Mouse (Mus musculus): ENCODE measurements at regions not wholly inside any gene's neighbourhood (a gene's known extent, or its start where the extent isn't known, plus 50 kb on each side); places are given as distances from the start of the nearest gene placed in this dataset.

DNA sequence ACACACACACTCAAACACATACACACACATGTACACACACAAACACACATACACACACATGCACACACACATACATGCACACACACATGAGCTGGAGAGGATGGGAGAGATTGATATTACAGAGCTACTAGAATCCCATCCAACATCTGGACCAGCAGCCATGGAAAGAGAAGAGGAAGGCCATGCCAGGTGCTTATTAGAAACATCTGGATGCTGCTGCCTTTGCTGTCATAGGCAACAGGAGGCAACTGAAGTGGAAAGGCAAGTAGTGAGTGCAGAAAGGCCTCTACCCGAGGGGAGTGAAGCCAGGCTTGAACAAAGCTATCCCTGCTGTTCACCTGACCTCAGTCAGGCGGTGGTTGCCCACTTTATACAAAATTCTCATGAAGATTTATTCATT lies 385.1 kb downstream of the Adra2a start:
- no peak for ATAC-seq (replicated peaks; ENCODE audit: poor library complexity, severe bottlenecking)

DNA sequence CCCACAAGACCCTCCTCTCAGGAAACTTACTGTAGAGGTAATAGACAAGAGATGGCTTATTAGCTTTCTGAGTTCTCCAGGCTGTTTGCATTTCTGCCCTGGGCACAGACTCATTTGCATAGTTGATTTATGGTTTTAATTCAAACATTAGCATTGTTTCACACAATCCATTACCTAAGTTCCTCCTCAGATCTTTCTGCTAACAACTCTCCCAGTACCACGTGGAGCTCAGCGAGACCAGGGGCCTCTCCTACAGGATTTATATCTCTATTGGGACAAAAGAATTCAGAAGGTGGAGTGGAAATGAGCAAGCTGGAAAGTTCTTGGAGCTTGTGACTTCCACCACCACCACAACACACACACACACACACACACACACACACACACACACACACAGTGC lies 396.8 kb downstream of the Adra2a start:
- ATAC-seq (replicated peaks; ENCODE audit: poor library complexity, severe bottlenecking), result no peak

- ATAC-seq (replicated peaks; ENCODE audit: poor library complexity, severe bottlenecking), result no peak
Measured at GRCm38 (mm10) chr19:54460426-54461170, 416.6 kb downstream of the Adra2a start.

DNA sequence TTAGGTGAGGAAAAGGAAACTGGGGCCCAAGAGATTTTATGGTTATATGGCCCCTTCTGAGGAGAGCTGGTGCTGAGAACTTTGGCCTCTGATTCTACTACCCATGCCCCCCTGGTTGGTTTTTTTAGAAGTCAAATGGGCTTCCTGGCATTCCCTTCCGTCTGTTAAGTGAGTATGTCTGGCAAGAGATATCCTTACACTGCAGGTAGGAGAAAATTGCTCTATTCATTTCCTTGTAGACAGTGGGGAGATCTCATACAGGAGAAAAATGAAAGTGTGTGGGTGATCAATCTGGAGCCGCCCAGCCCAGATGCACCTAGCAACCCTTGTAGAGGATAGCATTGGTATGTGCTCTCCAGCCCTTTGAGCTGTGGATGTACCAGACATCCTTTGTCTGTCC lies 418.5 kb downstream of the Adra2a start:
- no peak for ATAC-seq (replicated peaks; ENCODE audit: poor library complexity, severe bottlenecking)

DNA sequence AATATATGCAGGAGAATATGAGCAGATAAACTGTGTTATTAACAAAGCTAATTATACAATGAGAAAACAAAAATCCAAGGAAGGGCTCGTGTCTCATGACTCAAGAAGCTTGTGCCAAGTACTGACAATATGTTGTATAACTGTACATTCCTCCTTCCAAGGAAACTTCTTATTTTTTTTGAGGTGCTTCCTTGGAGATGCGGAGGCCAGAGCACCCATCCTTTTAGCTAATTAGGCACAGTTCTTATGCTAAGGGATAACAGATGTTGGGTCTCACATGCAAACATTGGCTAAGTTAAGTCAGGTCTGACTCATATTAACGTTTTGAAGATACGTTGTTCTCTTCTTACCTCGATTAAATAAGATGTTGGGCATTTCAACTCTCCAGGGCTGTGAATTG lies 426.1 kb downstream of the Adra2a start:
- ATAC-seq (replicated peaks; ENCODE audit: poor library complexity, severe bottlenecking), result no peak

DNA sequence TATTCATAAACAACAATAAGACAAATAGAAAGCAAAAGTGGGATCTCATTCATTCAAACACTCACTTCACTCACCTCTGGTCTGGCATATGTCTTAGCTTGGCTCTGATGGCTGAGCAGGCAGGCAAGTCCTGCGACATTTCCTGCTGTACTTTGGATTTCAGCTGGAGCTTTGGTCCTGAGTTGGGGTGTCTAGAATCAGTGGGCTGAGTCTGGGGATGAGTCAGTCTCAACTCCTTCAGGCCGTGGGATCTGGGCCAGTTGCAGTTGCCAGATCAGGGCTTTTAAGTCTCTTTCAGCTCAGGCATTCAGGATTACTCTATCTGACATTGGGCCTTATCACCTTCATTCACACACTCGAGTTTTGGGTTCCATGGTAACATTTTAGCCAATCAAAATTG lies 454.1 kb downstream of the Adra2a start:
- no peak for ATAC-seq (replicated peaks; ENCODE audit: poor library complexity, severe bottlenecking)

GRCm38 (mm10) chr19:54533858-54534257 lies 489.9 kb downstream of the Adra2a start:
- ATAC-seq (replicated peaks; ENCODE audit: poor library complexity, severe bottlenecking), result no peak

DNA sequence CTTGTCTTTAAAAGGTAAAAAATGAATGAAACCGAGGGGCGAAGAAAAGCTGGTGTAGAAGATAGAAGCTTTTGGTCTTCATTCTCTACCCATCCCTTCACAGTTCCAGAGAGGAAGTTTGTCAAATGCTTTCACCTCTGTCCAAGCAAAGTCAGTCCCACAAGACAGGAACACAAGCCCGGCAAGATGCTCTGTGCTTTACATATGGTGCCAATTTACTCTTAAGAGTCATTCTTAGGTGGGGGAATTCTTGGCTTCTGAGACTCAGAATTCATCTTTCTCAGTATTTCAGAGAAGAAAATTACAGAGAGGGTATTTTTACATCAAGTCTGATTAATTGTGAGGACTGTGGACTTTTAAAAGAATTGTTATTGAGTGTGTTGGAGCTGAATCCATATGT lies 511.4 kb downstream of the Adra2a start:
- ATAC-seq (replicated peaks; ENCODE audit: poor library complexity, severe bottlenecking), result no peak

DNA sequence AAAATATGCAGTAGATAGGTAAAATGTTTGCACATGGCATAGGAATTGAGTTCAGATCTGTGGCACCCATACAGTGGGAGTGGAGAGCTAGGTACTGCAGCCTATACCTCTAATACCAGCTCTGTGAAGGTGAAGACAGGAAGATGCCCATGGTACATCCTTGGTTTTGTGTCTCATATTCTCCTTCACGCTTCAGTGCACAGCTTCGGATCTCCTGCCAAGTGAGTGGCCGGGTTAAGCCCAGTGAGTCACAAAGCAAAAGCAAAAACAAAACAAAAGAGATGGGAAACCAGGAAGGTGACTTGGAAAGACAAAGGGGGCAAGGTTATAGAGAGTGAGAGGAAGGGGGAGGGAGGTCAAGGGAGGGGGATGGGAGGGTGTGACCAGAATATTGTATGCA lies 514.0 kb downstream of the Adra2a start:
- no peak for ATAC-seq (replicated peaks; ENCODE audit: poor library complexity, severe bottlenecking)

DNA sequence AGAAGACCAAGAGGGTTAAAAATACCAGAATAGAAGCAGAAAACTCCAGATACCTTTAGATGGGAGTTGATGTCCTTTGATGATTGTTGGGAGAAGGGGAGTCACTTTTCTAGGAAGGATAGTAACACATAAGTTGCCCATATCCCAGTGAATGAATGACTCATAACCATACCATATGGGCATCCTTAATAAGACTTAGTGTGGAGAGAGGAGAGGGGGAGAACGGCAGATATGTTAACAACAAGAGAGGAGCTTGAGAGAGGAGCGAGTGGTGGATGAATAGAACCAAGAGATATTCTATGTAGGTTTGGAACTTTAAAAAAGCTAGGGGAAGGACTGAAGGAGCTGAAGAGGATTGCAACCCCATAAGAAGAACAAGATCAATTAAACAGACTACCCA lies 539.6 kb downstream of the Adra2a start:
- no peak for ATAC-seq (replicated peaks; ENCODE audit: poor library complexity, severe bottlenecking)

DNA sequence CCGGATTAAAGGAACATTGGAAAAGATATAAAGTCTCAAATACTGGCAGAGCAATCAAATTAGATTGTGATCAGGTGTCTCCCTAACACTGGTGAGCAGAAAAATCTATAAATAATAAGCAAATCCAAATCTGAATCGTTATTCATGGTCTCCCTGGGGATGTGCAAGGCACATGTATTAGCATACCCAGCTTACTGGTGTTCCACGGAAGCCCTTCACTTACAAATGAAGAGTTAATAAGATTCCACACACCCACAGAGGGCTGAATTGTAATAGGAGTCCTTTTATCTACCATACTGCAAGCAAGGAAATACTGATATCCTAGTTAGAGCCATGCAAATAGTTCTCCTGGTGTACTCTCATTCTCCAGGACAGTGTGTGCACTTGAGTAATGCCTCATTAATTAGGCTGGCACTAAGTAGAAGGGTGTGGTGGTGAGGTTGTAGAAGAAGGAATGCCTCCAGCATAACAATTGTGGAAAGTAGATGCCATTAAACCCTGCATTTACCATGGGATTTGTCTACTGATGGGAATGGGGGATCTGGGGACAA lies 540.8 kb downstream of the Adra2a start:
- no peak for ATAC-seq (replicated peaks; ENCODE audit: poor library complexity, severe bottlenecking)

DNA sequence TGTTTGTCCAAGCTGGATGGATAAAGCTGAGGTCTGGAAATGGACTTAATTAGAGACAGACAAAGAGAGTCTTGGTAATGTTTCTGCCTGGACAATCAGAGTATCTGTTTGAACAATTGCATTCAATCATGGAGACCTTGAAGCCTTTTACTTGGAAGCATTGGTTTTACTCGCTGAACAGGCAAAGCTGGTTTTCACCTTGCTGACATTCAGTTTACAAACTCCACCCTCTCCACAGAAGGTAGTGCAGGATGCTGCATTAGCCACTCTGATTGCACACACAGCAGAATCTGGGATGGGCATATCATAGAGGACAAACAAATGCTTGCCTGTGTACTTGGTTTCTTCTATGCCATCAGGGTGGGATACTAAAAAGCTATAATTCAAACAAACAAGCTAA lies 541.4 kb downstream of the Adra2a start:
- ATAC-seq (replicated peaks; ENCODE audit: poor library complexity, severe bottlenecking), result no peak

DNA sequence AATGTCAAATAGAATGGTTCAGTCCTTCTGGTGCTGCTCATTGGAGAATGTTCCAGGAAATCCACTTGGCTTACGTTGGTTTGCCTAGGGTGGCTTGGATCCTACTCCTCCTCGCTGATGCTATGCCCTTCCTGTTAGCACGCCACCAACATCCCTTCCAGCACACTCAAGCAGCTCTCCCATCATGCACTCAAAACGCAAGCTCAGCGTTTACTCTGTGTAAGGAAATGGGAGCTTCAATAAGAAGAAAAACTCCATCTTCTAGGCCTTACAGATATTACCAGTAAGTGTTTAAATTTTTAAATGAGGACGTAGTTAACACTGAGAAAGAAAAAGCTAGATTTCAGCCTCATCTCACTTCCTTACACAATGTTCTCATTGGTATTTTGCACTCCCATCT lies 523.7 kb downstream of the Gpam start:
- no peak for ATAC-seq (replicated peaks; ENCODE audit: poor library complexity, severe bottlenecking)

GRCm38 (mm10) chr19:54605346-54605745 lies 521.7 kb downstream of the Gpam start:
- ATAC-seq (replicated peaks; ENCODE audit: poor library complexity, severe bottlenecking), result no peak

GRCm38 (mm10) chr19:54616924-54617323 lies 510.1 kb downstream of the Gpam start:
- no peak; the same call in 1 of the 2 replicates for ATAC-seq (replicated peaks; ENCODE audit: poor library complexity, severe bottlenecking)

All from granulocyte monocyte progenitor cell, adult 5-6 weeks (primary cell).